Mouse (Mus musculus) neural tube, embryonic 13.5 days (tissue): Measurements from ENCODE around the gene 4933430I17Rik. TPM values are rescaled to one million over a fixed set of nuclear protein-coding genes. Genes with fewer than 3 reads are reported as not detected.

Experiments
- ATAC-seq: fragments of 200-750 bp; cut with Nextera tagmentation; 2 replicates; pipeline ENCODE4 v1.8.0; 2017; ENCODE audit warnings: low read depth, mild to moderate bottlenecking, moderate TSS enrichment, moderate library complexity
- H3K27ac ChIP-seq: fragments of 300-500 bp; sonication (generic); replicated peaks from 2 replicates; pipeline ENCODE4 v1.5.1; 2015; ENCODE audit warnings: moderate library complexity, mild to moderate bottlenecking, inconsistent platforms
- H3K27me3 ChIP-seq: fragments of 300-500 bp; sonication (generic); 2 replicates; pipeline ENCODE4 v1.6.1; 2015; ENCODE audit warnings: mild to moderate bottlenecking, inconsistent platforms
- H3K36me3 ChIP-seq: fragments of 300-500 bp; sonication (generic); 2 replicates; pipeline ENCODE4 v1.6.1; 2015; ENCODE audit warnings: mild to moderate bottlenecking, inconsistent platforms
- H3K4me1 ChIP-seq: fragments of 300-500 bp; sonication (generic); replicated peaks from 2 replicates; pipeline ENCODE4 v1.6.1; 2015; ENCODE audit warnings: inconsistent platforms
- H3K4me2 ChIP-seq: fragments of 300-500 bp; sonication (generic); 2 replicates; pipeline ENCODE4 v1.6.1; 2015; ENCODE audit warnings: inconsistent platforms, mild to moderate bottlenecking, moderate library complexity
- H3K4me3 ChIP-seq: fragments of 300-500 bp; sonication (generic); 2 replicates; pipeline ENCODE4 v1.5.1; 2015; ENCODE audit warnings: mild to moderate bottlenecking, inconsistent platforms
- H3K9ac ChIP-seq: fragments of 300-500 bp; sonication (generic); 2 replicates; pipeline ENCODE4 v1.6.1; 2015; ENCODE audit warnings: moderate library complexity, mild to moderate bottlenecking, inconsistent platforms
- H3K9me3 ChIP-seq: fragments of 300-500 bp; sonication (generic); 2 replicates; pipeline ENCODE4 v1.6.1; 2016; ENCODE audit warnings: inconsistent platforms
- WGBS: fragments of 180-500 bp; shearing (Covaris S2); methylation state at CpG from one replicate; pipeline ENCODE4 v1.1.7; 2015; 5-methylcytosine and 5-hydroxymethylcytosine counted together
- polyA plus RNA-seq: library from polyadenylated mRNA; unstranded; fragments of >200 nt; fragmentation: Nextera tagmentation; extraction: Ambion mirVana; gene quantifications from 2 replicates; pipeline ENCODE4 v1.2.1, GENCODE M21; 2015

4933430I17Rik gene
- polyA plus RNA-seq, 1 experiment from 2014 or later: 0.70 TPM

- ATAC-seq: peak; percentile 80
- H3K9ac ChIP-seq: peak within 1 kb of the TSS; percentile 86
- no peaks in the 10 kb centered on the region for H3K27me3 ChIP-seq
- peak within 1 kb of the TSS; percentile 81 for H3K27ac ChIP-seq
- H3K4me2 ChIP-seq: peak within 1 kb of the TSS; percentile 72
- no peaks in the 10 kb centered on the region for H3K9me3 ChIP-seq
- WGBS: 0% methylated on average over 37 of the region's 37 CpGs
- H3K4me3 ChIP-seq: peak within 1 kb of the TSS; percentile 70
- H3K4me1 ChIP-seq: peaks cover 36% of the 10 kb centered on the region
- peaks cover 10% of the 10 kb centered on the region; the same call in 1 of the 2 replicates for H3K36me3 ChIP-seq
Observed at GRCm38 (mm10) chr4:62519849-62520233, 5.3 kb upstream of the 4933430I17Rik start, which contains the start of gene Alad. Alad (minus strand) TSS chr4:62519918.

- peaks cover 10% of the 10 kb centered on the region; the same call in 1 of the 2 replicates for H3K36me3 ChIP-seq
- H3K9me3 ChIP-seq: no peaks in the 10 kb centered on the region
- 93% methylated on average over 2 of the region's 2 CpGs for WGBS
- no peak for ATAC-seq
- H3K27me3 ChIP-seq: no peaks in the 10 kb centered on the region
- no peak overlapping the region for H3K4me3 ChIP-seq
- peaks cover 30% of the 10 kb centered on the region for H3K4me1 ChIP-seq
- H3K9ac ChIP-seq: no peak overlapping the region
- no peak overlapping the region for H3K27ac ChIP-seq
- H3K4me2 ChIP-seq: no peak overlapping the region; the same call in 1 of the 2 replicates
Observed at GRCm38 (mm10) chr4:62520892-62521400, 4.2 kb upstream of the 4933430I17Rik start.

- no peak for ATAC-seq
- Histone ChIP-seq H3K4me2 (peak overlapping the region; percentile 50), H3K4me3 (peak overlapping the region; percentile 82), H3K27ac (no peak overlapping the region), H3K4me1 (peaks cover 11% of the 10 kb centered on the region), H3K9ac (peak overlapping the region; percentile 57), H3K36me3 (peaks cover 10% of the 10 kb centered on the region; the same call in 1 of the 2 replicates), H3K9me3 (no peaks in the 10 kb centered on the region), H3K27me3 (no peaks in the 10 kb centered on the region)
- 2% methylated on average over 10 of the region's 10 CpGs for WGBS
Observed at GRCm38 (mm10) chr4:62525489-62525811, 281 bp downstream of the 4933430I17Rik start.

DNA sequence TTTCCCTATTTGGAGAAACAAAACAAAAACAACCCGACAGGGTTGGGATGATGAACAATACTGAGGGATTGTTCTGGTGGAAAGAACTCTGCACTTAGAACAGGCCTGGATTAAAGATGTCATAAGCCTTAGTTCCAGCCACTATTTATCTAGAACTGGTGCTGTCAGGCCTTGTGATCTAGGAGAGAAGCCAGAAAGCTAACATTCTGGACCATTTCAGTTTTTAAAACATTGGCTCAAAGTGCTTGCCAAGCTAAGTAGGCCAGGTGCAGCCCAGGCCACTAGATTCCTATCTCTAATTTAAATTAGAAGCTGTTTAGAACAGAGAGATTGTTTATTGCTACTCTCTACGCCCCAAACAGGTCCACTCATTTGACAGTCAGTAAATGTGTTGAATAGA lies 1.1 kb downstream of the 4933430I17Rik start:
- no peak for ATAC-seq
- no peaks in the 10 kb centered on the region for H3K9me3 ChIP-seq
- no peaks in the 10 kb centered on the region for H3K27me3 ChIP-seq
- WGBS: 61% methylated on average over 2 of the region's 2 CpGs
- peaks cover 10% of the 10 kb centered on the region; the same call in 1 of the 2 replicates for H3K36me3 ChIP-seq
- peaks cover 11% of the 10 kb centered on the region for H3K4me1 ChIP-seq
- H3K4me2 ChIP-seq: no peak overlapping the region
- H3K27ac ChIP-seq: no peak overlapping the region
- H3K9ac ChIP-seq: no peak overlapping the region
- no peak overlapping the region for H3K4me3 ChIP-seq

GRCm38 (mm10) chr4:62527655-62528054 lies 2.5 kb downstream of the 4933430I17Rik start:
- Histone ChIP-seq H3K9ac (no peak overlapping the region), H3K27me3 (no peaks in the 10 kb centered on the region), H3K36me3 (peaks cover 9% of the 10 kb centered on the region; the same call in 1 of the 2 replicates), H3K4me1 (peaks cover 11% of the 10 kb centered on the region), H3K27ac (no peak overlapping the region), H3K4me3 (no peak overlapping the region), H3K4me2 (no peak overlapping the region), H3K9me3 (no peaks in the 10 kb centered on the region)
- no peak for ATAC-seq
- WGBS: 87% methylated on average over 4 of the region's 4 CpGs

DNA sequence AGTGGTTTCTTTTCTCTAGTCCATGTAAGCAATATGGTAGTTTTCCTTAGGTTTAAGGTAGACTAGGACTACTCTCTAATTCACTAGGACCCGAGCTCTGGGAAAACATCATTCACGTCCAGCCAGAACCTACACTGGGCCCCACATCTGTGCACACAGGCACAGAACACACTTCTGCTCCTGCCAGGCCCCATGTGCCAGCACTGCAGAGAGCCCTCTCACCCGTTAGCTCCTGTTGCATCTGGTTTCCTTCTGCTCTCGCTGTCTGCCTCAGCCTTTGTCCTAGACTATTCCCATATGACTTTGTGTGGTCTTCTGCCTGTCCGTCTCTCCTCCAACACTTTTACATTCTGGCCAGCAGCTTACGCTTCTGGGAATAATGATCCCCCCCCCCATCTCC lies 8.6 kb downstream of the 4933430I17Rik start:
- H3K27me3 ChIP-seq: no peaks in the 10 kb centered on the region
- no peak overlapping the region for H3K27ac ChIP-seq
- no peak for ATAC-seq
- H3K4me3 ChIP-seq: no peak overlapping the region
- no peaks in the 10 kb centered on the region for H3K36me3 ChIP-seq
- 72% methylated on average over 6 of the region's 6 CpGs for WGBS
- no peak overlapping the region for H3K9ac ChIP-seq
- no peak overlapping the region for H3K4me2 ChIP-seq
- H3K9me3 ChIP-seq: no peaks in the 10 kb centered on the region
- H3K4me1 ChIP-seq: no peaks in the 10 kb centered on the region

DNA sequence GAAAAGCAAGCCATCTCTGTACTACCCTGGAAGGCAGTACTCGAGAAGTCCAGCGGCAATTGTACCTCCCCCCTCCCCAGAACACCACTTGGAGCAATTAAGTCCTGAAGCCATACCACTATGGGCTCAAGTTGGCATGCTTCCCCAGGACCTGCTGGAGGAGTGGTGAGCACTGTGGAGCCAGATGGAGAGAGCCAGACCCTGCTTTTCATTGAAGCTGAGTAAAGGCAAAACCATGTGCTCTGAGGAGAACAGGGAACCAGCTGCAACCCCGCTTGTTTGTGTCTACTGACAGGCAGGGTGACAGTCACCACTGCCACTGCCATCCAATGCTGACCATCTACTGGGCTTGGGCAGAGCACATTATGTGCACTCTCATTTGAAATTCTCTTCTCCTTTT lies 16.6 kb downstream of the 4933430I17Rik start:
- H3K9me3 ChIP-seq: no peaks in the 10 kb centered on the region
- no peak for ATAC-seq
- no peak overlapping the region for H3K4me2 ChIP-seq
- H3K4me3 ChIP-seq: no peak overlapping the region
- H3K4me1 ChIP-seq: no peaks in the 10 kb centered on the region
- H3K9ac ChIP-seq: no peak overlapping the region
- no peaks in the 10 kb centered on the region for H3K27me3 ChIP-seq
- no peaks in the 10 kb centered on the region for H3K36me3 ChIP-seq
- 68% methylated on average over 3 of the region's 3 CpGs for WGBS
- H3K27ac ChIP-seq: no peak overlapping the region

DNA sequence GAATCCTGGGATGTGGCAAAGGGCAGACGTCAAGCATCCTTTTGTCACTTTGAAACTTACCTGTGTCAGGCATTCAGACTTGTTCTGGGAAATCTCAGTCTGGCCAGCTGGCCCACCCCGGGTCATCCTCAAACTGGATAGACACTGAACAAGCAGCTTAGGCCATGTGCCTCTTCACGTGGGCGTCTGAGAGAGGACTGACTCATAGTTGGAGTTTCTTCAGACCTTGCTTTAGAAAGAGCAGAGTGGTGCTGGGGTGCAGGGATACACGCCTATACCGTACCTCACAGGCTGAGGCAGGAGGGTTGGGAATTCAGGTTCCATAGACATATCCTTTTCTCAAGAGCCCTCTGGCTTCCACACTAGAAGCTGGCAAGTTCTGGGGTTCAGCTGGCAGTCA lies 18.6 kb downstream of the 4933430I17Rik start:
- WGBS: 88% methylated on average over 6 of the region's 6 CpGs
- no peak for ATAC-seq
- no peaks in the 10 kb centered on the region for H3K27me3 ChIP-seq
- H3K27ac ChIP-seq: no peak overlapping the region
- H3K4me1 ChIP-seq: no peaks in the 10 kb centered on the region
- H3K4me3 ChIP-seq: no peak overlapping the region
- H3K9ac ChIP-seq: no peak overlapping the region
- H3K36me3 ChIP-seq: no peaks in the 10 kb centered on the region
- H3K4me2 ChIP-seq: no peak overlapping the region
- no peaks in the 10 kb centered on the region for H3K9me3 ChIP-seq

GRCm38 (mm10) chr4:62544801-62545200 lies 19.6 kb downstream of the 4933430I17Rik start:
- H3K27me3 ChIP-seq: no peaks in the 10 kb centered on the region

DNA sequence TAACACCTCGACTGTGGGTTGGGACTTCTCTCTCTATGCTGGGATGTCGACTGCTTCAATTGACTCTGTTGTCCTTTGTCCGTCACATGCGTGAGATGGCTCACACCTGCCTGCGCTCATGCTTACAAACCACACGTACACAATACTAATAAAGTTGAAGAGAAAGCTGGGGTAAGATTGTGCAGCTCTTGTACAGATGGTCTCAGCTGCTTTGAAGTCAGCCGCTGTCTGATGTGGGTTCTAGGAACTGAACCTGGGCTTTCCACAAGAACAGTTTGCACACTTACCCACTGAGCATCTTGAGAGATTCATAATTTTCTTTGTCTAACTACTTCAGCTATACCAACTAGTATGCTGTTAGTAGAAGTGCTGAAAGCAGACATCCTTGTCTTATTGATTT lies 26.8 kb downstream of the 4933430I17Rik start:
- Histone ChIP-seq H3K4me2 (no peak overlapping the region), H3K4me1 (no peaks in the 10 kb centered on the region), H3K27me3 (no peaks in the 10 kb centered on the region), H3K9ac (no peak overlapping the region), H3K4me3 (no peak overlapping the region), H3K27ac (no peak overlapping the region), H3K36me3 (no peaks in the 10 kb centered on the region), H3K9me3 (no peaks in the 10 kb centered on the region)
- 89% methylated on average over 7 of the region's 7 CpGs for WGBS
- ATAC-seq: no peak

More at GRCm38 (mm10) chr4:62544801-62545200, 19.6 kb downstream of the 4933430I17Rik start:
- Histone ChIP-seq H3K9ac (no peak overlapping the region), H3K4me2 (no peak overlapping the region), H3K9me3 (no peaks in the 10 kb centered on the region), H3K36me3 (no peaks in the 10 kb centered on the region), H3K27ac (no peak overlapping the region), H3K4me1 (no peaks in the 10 kb centered on the region), H3K4me3 (no peak overlapping the region)
- no peak for ATAC-seq

DNA sequence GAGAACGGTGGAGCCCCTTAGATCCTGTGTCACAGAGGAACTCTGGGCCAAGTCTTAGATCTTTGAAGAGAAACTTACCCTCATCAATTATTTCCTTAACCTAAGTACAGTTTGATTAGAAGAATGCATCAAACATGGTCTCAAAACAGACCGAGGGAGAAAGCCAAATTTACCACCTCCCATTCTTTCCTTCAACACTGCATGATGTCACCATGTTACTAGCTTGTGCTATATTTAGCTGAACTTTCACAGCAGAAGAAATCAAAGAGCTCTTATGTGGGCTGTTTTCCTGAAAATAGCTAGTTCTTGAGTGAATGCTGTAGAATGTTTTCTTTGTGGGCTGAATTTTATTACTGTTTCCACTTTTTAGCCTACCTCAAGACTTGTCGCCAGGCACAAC lies 32.3 kb downstream of the 4933430I17Rik start:
- Histone ChIP-seq H3K27ac (no peak overlapping the region), H3K4me2 (no peak overlapping the region), H3K9me3 (no peaks in the 10 kb centered on the region), H3K9ac (no peak overlapping the region), H3K4me1 (peaks cover 8% of the 10 kb centered on the region), H3K27me3 (no peaks in the 10 kb centered on the region), H3K36me3 (no peaks in the 10 kb centered on the region), H3K4me3 (no peak overlapping the region)
- no peak for ATAC-seq
- WGBS: 67% methylated on average over 3 of the region's 3 CpGs

GRCm38 (mm10) chr4:62559797-62560329 lies 34.7 kb downstream of the 4933430I17Rik start, which contains the start of gene Rgs3:
Rgs3 (plus strand) TSS chr4:62559847.
- no peak for ATAC-seq
- H3K27me3 ChIP-seq: no peaks in the 10 kb centered on the region
- H3K9ac ChIP-seq: no peak within 1 kb of the TSS
- H3K36me3 ChIP-seq: no peaks in the 10 kb centered on the region
- no peak within 1 kb of the TSS for H3K27ac ChIP-seq
- no peak within 1 kb of the TSS for H3K4me2 ChIP-seq
- 68% methylated on average over 6 of the region's 6 CpGs for WGBS
- peaks cover 8% of the 10 kb centered on the region for H3K4me1 ChIP-seq
- H3K4me3 ChIP-seq: no peak within 1 kb of the TSS
- H3K9me3 ChIP-seq: no peaks in the 10 kb centered on the region
